Mouse (Mus musculus): ENCODE measurements around the gene Jmjd8.

DNA sequence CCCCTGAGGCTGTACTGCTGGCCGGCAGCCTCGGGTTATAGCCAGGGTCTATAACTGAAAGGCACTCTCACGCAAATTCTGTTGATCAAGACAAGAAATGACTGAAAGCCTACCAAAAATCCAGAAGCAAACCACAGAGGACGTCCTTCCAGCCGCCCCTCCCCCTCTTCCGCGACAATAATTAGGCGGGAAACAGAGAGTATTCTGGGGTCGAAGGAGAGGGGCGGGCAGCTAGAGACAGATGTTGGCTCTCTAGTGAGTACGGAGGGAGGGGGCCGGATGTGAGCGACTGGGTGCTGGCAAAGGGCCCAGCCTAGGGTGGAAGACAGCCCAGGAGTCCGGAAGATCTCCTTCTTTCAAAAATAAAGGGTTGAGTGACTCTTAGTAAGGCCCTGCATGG is 36.1 kb upstream of the Jmjd8 start, which contains the start of gene Fam173a:
- TF ChIP-seq CTCF (IDR thresholded peaks at IDR 0.05; ENCODE audit: control insufficient read depth, insufficient read depth, insufficient replicate concordance, low read depth, low read length) (no peak), POLR2A (IDR thresholded peaks at IDR 0.05; ENCODE audit: control insufficient read depth, low read depth, low read length) (no peak)

Data from testis, adult 2 months (tissue).